Mouse (Mus musculus) ES-Bruce4 (cell line): Measurements from ENCODE around the gene Pex6.

Experiments used
- CTCF ChIP-seq: IDR thresholded peaks from one replicate; pipeline ENCODE4 v1.8.1; 2011; ENCODE audit warnings: low read depth, low read length
- POLR2A ChIP-seq: IDR thresholded peaks from one replicate; pipeline ENCODE4 v1.8.1; 2011; ENCODE audit warnings: low read length; ENCODE audit not compliant: insufficient read depth

DNA sequence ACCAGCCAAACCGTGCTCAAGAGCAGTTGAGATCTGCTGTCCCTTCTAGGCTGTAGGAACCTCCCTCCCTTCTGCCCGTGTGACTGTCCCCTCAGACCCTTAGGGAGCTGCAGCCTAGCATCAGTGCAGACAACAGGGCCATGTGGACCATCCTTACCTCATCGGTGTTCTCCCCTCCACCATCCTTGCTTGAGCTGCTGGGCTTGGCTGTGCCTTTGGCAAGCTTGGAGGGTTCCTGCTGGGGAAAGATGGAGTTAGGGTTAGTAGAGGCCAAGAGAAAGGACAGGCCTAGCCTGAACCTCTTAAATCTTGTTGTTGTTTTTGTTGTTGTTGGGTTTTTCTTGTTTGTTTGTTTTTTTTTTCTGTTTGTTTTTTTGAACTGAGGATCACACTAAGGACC is 11.4 kb upstream of the Pex6 start:
- TF ChIP-seq POLR2A (no peak), CTCF (no peak)
